Mouse (Mus musculus) embryo, embryonic 11 days (tissue): ENCODE data around the gene Ppm1f.
A peak's percentile ranks its signal among the peaks of the same experiment; 100 is the strongest.
"Not testable (repeated sequence)": the region's sequence is repeated elsewhere in the genome, so short reads cannot be mapped to it uniquely, and the experiment has no call there.

Experiments used
- DNase-seq: peaks from one replicate; pipeline ENCODE4 v3.0.0-alpha.2; 2015

The Ppm1f gene

DNA sequence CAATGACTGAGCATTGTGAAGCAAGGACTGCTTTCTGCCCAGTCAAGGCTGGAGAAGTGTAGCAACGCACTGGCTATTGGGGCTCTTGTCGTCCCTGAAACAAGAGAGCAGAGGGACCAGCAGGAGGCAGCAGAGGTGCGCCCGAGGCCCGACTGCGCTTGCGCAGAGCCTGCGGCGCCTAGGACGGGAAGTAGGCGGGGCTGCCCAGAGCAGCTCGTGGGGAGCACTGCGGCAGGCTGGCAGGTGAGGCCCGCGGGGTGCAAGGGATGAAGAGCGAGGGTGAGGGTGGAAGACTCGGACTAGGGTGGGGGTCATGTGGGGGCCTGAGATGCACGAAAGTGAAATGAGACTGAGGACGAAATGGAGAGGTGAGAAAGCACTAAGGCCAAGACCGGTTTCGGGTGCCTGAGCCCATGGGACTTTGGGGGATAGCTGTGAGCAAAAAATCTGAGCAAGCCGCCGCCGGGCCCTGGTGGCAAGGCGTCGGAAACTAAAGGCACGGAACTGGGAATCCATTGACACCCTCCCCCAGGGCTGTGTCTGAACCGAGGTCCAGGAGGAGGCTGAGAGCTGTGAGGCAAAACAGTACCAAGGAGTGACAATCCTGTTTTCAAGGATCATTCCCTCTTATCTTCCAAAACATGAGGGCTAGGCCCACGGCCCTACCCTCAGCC lies at the start of gene Ppm1f:
Gene Ppm1f (plus strand): TSS at position 88 of the 674 bp plus-strand sequence.
- peak; percentile 93 for DNase-seq

DNA sequence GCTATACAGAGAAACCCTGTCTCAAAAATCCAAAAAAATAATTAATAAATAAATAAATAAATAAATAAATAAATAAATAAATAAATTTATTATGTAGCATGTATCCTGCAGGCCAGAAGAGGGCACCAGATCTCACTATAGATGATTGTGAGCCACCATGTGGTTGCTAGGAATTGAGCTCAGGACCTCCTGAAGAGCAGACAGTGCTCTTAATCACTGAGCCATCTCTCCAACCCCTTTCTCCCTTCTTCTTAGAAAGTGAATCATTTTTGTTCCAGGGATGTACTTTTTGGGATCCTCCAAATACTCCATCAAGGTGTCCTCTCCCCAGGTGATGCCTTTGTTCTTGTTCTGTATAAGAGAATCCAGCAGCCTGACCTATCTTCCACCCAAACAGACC lies 47.1 kb upstream of the Ppm1f start:
- DNase-seq, result no peak

DNA sequence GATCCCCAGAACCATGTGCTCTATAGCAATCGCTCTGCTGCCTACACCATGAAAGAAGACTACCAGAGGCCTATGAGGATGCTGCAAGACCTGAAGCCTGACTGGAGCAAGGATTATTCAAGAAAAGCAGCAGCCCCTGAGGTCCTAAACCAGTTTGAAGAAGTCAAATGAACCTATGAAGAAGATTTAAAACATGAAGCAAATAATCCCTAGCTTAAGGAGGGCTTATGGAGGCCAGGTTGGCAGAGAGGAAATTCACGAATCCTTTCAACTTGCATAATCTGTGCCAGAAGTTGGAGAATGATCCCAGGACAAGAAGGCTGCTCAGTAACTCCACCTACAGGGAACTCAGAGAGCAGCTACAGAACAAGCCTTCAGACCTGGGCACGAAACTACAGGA lies 43.9 kb upstream of the Ppm1f start:
- no peak for DNase-seq

DNA sequence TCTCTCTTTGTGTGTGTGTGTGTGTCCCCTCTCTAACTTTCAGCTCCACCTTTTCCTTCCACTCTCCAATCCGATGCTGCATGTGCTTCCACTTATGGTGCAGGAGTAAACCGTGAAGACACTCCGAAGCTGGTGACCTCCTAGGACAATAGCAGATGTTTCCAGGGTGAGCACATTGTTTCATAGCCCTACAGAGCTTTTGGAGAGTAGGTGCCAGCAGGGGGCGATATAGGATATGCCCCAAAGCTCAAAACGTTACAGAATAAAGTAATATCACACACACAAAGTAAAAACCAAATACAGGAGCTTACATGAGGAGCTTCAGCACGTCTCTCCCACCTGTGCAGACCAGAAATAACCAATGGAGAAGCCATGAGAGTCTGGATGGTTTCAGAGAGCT lies 41.4 kb upstream of the Ppm1f start:
- DNase-seq, result peak; percentile 44

DNA sequence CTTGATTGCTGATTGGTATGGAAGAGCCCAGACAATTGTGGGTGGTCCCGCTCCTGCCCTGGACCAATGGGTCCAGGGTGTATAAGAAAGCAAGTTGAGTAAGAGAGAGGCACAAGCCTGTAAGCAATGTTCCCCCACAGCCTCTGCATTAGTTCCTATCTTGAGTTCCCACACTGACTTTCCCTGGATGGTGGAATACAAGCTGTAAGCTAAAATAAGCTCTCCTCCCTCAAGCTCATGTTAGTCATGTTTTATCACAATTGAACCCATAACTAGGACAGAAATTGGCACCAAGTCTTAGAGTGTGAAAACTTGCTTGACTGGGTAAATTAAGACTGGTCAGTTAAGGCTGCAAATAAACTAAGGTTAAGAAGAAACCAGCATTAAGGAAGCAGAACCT lies 40.7 kb upstream of the Ppm1f start:
- DNase-seq, result no peak

DNA sequence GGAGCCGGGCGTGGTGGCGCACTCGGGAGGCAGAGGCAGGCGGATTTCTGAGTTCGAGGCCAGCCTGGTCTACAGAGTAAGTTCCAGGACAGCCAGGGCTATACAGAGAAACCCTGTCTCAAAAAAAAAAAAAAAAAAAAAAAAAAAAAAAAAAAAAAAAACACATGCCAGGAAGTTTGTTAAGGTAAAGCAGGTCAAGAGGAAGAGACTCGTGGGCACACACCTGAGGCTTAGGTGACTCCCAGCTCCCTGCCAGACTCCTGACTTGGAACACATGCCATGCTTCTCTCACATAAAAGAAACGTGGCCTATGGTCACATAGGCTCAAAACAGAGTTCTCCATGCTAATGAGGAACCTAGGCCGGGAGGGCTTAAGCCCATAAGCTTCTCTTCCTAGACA lies 40.2 kb upstream of the Ppm1f start:
- not testable (repeated sequence) for DNase-seq

DNA sequence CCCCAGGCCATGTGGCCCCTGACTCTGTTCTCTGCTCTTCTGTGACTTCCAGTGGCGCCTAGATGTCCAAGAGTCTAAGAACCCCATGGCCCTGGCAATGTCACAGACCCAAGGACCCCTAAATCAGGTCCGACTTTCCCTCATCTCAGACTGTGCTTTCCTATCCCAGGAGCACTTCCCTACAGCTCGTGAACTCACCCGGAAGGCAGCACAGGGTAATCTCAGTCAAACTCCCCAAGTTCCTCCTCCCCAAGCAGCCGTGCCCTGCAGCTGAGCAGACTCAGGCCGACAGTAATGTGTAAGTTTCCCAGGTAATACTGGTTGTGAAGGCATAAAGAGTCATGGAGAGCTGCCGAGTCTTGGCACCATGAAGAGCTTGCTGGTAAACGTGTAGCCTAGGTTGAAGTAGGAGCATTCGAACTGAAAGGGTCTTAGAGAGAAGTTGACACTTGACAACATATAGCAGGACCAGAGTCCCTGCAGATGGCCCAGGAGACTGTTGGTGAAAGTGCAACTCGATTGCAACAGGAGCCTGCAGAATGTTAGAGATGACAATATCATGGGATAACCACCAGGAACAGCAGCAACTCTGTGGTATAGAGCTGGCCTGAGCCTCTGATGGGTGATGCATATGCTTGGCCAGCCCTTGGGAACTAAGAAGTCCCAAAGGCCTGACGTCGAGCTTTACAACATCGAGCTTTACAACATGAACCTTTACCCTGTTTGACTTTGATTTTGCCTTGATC lies 39.4 kb upstream of the Ppm1f start:
- DNase-seq, result no peak

DNA sequence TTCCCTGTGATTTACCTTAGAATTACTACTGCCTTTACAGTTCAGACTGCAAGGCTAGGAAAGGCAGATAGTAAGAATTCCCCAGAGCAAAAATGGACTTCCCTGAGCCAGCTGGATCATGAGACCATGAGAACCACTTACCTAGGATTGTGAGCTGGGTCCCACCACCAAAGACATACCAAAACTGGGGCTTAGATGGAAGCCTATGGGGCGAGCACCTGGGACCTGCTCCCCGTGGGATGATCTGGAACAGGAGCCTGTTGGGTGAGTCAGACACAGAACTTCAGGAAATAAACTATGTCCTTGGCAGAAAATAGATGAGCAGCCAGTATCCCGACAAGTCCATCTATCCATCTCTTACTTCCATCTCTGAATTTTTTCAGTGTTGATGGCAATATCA lies 34.0 kb upstream of the Ppm1f start:
- no peak for DNase-seq

DNA sequence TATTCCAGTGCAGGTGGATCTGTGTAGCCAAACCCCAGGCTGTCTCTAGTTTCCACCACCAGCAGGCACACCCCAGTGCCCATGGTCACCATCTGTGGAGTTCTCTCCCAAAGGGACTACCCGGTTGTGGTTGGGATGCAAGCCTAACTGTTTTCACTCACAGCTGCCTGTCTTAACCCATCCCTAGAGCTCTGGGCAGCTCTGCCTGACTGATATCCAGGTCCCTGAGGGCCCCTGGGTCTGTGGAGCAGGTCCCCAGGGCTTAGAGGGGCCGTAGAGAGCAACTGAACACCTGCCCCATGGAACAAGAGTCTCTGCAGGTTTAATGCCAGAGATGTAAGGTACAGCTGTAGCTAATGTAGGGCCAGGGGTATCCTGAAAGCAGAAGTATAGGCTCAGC lies 32.3 kb upstream of the Ppm1f start, which contains the start of gene Igll1:
Gene Igll1 (minus strand): TSS at position 8 of the 400 bp plus-strand sequence.
- DNase-seq, result no peak

DNA sequence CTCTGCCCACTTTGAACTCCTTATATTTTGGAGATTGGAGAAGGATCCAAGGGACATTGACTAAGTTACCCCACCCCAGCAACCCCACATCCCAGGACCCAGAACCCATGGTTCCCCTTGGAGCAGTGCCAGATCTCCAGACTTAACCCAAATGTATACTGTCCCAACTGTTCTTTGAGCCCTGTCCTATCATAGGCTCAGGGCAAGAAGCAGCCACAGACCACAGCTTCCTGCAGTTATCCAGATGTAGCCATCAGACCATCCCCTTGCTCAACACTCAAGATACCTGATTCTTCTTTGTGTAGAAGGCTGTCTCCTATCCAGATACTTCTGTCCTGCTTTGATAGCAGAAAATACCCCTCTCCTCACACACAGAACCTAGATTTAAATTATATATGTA lies 31.1 kb upstream of the Ppm1f start:
- no peak for DNase-seq

DNA sequence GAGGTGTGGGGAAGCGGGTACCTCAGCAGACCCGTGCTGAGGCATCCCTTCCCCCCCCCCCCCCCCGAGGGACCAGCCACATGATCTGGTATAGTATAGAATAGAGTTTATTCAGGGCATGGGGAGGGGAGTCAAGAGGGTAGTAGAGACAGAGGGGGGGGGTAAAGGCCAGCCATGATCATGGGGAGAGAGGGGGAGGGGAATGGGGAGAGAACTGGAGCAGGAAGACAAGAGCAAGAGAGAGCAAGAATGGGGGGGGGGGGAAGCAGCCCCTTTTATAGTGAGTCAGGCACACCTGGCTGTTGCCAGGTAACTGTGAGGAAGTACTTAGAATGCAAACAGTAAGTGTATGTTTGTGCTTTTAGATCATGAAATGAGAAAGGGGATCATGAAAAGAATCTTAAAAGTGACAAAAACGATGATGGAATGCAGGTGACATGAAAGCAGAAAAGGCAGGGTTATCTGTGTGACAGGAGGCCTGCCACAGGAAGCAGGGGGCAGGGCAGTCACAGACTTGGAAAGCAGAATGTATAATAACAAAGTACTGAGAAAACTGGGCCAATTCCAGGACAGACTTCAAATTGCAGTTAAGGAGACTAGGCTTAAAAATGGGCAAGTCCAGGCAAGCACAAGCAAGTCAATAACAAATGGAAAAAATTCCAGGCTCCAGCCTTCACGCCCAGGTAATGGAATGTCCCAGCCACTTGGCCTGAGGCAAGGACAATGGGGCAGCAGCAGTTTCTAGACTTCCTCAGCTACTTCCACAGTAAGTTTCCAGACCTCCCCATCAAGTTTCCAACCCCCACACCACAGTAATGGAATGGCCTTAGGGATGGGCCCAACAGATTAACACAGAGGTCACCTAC lies 30.3 kb upstream of the Ppm1f start:
- peak; percentile 4 for DNase-seq

DNA sequence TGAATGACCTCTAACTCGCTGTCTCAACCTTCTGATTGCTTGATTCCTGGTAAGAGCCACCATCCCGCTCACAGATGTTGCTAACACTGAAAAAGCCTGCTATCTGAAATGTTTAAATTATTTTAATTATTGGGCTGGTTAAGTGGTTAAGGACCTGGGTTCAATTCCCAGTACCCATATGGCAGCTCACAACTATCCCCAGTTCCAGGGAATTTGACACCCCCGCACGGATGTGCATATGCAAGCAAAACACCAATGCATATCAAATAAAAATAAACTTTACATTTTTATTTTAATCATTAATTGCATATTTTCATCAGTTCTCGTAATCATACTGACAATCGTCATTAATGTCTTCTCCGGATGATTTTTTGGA lies 26.0 kb upstream of the Ppm1f start:
- DNase-seq, result no peak

DNA sequence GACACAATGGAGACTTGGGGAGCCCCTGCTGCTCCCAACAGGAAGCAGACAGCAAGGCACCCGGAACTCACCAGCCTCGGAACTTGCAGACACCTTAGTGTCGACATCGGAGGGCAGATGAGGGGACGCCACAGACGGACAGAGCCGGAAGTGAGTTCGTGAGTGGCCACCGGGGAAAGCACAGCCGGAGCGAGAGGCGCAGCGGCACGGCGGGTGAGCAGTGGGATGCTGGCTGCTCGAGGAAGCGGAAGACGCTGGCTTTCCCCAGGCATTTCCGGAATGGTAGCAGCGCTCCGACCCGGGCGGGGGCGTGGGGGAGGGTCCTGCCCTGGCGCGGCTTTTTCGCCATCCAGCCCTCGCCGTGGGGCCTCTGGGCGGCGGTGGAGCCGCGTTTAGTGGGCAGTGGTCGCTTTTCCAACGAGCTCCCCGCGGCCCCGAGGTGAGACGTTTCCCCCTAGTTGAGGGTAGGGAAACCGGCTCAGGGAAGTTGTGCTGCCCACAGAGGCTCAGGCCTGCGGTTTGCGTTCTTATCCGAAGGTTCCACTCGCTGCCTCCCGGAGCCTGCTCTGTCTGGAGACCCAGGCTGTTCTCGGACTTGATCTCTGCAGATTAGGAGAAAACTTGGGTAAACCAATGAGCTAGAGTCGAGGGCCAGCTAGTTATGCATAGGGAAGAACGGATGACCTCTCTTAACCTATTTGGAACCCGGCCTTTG lies 25.5 kb upstream of the Ppm1f start, which contains the start of the genes Top3b and Vpreb1:
Gene Top3b (plus strand): TSS at position 120 of the 715 bp plus-strand sequence.
Gene Vpreb1 (minus strand): TSS at position 227 of the 715 bp plus-strand sequence.
- DNase-seq, result peak; percentile 95

DNA sequence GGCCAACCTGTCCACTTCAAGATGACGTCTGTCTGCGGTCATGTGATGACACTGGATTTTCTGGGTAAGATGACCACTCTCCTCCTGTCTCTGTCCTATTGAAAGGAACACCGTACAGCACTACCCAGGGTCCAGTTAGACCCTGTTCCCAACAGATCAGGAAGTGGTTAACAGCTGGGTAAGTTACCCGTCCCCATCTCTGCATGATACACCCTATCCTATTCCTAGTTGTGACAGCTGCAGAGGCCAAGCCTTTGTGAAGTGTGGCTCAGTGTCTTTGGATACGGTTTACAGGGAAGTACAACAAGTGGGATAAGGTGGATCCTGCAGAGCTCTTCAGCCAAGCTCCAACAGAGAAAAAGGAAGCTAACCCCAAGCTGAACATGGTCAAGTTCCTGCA lies 17.2 kb upstream of the Ppm1f start:
- no peak for DNase-seq

DNA sequence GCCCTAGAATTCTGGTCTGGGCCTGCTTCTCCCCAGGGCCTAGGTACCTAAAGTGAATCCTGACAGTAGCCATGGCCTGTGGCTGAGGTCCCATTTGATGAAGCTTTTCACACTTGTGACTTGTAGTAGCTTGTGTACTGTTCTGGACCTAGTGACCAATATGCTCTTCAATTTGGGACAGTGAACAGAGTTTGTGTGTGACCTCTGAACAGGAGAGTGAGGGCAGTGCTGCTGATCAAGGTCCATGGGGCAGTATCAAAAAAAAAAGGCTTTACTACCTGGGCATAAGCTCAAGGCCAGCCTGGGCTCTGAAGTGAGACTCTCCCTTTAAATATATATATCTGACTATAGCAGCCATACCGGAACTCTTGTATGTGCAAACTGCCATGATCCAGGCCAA lies 7.9 kb upstream of the Ppm1f start:
- no peak for DNase-seq

DNA sequence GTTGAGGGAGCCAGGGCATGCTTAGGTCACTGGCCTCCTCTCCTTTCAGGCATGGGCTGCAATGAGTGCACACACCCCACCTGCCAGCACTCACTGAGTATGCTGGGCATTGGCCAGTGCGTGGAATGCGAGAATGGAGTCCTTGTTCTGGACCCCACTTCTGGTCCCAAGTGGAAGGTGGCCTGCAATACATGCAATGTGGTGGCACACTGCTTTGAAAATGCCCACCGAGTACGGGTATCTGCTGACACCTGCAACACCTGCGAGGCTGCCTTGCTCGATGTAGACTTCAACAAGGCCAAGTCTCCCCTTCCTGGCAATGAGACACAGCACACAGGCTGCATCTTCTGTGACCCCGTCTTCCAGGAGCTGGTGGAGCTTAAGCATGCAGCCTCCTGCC lies 3.9 kb upstream of the Ppm1f start:
- DNase-seq, result no peak

DNA sequence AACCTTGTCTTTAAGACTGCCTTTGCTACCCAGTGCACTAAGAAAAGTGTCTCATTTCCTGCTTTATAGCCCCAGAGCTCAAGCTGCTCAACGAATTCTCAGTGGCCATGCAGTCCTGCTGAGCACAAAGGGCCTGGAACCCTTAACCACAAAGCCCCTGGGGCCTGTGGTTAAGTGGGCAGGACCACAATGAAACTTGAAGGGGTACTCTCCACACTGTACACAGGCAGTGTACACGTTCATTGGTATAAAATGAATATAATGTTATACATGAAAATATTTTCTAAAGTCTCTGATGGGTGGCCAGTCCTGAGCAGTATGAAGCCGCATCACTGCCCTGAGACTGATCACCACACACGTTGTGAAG lies 271 bp upstream of the Ppm1f start:
- no peak for DNase-seq

DNA sequence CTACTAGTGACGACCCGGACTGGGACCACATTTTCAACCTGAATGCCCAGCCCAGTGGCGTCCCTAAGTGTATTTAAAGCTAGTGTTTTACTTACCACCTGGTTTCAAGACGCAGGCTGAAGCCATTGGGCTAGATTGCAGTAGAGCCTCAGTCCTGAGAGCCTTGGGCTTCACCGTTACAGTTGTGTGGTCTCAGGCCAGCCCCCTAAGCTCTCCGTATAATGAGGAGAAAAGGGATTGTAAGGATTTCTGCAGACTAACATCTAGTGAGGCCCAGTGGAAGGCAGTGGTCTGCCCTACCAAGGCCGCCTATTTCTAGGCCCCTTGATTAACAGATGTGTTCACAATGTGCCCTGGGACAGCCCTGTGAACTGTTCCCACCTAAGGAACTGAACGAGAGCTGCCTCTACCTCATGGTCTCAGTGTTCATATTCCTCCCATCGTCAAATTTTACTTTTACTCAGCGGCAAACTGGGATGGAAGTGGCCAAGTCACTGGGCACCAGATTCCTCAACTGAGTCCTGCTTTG lies 851 bp downstream of the Ppm1f start:
- peak; percentile 11 for DNase-seq

DNA sequence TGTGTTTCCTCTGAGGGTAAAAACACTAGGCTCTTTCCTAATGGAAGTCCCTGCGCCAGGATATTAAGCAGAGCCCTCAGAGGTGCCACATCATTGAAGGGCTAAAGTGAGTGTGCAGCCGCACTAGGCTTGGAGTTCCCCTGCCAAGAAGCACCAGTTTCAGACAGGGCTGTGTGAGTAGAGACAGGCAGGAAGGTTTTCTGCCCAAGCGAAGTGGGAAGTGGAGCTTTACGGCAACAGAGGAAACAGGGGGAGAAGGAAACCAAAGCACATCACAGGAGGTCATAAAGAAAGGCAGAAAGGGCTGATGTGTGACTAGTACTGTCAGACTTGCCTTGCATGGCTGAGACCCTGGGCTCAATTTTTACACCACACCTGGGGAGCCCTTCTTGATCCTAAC lies 6.1 kb downstream of the Ppm1f start:
- no peak for DNase-seq

DNA sequence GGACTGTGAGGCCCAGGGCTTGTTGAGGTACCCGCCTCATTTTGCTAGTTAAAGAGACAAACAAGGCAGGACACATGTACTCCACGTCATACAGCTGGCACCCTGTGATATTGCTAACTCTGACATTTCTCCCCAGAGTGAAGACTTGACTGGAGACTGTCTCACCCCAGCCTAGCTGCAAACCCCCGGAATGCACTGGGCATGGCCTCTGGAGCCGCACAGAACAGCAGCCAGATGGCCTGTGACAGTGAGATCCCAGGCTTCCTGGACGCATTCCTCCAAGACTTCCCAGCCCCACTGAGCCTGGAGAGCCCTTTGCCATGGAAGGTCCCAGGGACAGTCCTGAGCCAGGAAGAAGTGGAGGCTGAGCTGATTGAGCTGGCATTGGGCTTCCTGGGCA lies 6.9 kb downstream of the Ppm1f start:
- DNase-seq, result no peak

DNA sequence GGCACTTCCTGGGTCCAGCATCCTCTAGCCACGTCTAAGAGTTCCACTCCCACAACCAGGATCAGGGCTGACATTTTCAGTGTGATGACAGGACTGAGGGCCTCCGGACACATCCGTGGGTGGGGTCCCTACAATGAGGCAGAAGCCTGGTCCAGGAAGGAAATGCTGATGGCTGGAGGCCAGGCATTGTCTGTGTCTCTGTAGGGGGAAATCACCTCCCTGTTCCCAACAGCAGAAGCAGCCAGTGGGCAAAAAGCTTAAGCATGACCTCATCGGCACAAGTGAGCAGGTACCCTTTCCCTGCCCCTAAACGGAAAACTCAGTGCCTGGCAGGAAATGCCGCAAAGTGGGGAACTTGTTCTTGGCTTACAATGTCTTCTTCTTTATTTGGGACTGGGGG lies 11.5 kb downstream of the Ppm1f start:
- peak; percentile 8 for DNase-seq
